Mouse (Mus musculus): ENCODE measurements around the gene Krt39.

- TF ChIP-seq POLR2A (IDR thresholded peaks at IDR 0.05; ENCODE audit: control insufficient read depth in 1 of 2, insufficient read depth in 1 of 2, low read depth in 1 of 2, low read length in 2 of 2, poor library complexity in 1 of 2) (no peak), ZC3H11A (IDR thresholded peaks at IDR 0.05; ENCODE audit: low read depth, low read length) (no peak), E2F4 (IDR thresholded peaks at IDR 0.05; ENCODE audit: borderline replicate concordance, low read depth, low read length) (no peak), CTCF (IDR thresholded peaks at IDR 0.05 in 2 of 3, conservative IDR thresholded peaks at IDR 0.05 in 1 of 3; ENCODE audit: control insufficient read depth in 1 of 3, insufficient read depth in 1 of 3, low read depth in 2 of 3, low read length in 3 of 3, poor library complexity in 1 of 3, severe bottlenecking in 1 of 3) (no peak), RCOR1 (IDR thresholded peaks at IDR 0.05; ENCODE audit: low read depth, low read length) (no peak), UBTF (IDR thresholded peaks at IDR 0.05; ENCODE audit: borderline replicate concordance, insufficient read depth, low read depth, low read length) (no peak), TBP (IDR thresholded peaks at IDR 0.05; ENCODE audit: low read depth, low read length) (no peak), MAFK (IDR thresholded peaks at IDR 0.05; ENCODE audit: borderline replicate concordance, low read depth, low read length) (no peak), NRF1 (IDR thresholded peaks at IDR 0.05; ENCODE audit: insufficient read depth, low read depth, low read length, poor library complexity, severe bottlenecking) (no peak)
These were observed 48.7 kb downstream of the Krt39 start for GRCm38 (mm10) chr11:99472405-99472804.
